Mouse (Mus musculus) heart, postnatal 36 days (tissue): ENCODE measurements around the gene Olfr231. TPM values are rescaled to one million over a fixed set of nuclear protein-coding genes. Genes with fewer than 3 reads are reported as not detected.

ENCODE experiments used
- DNase-seq, 2 experiments: peaks; one replicate each; pipeline ENCODE4 v3.0.0; 2021 to 2022
- intact Hi-C: fragments of 180-260 bp; cut with DNase I; formaldehyde crosslinking; loops from one replicate; pipeline ENCODE4 v1.15.1; 2025
- total RNA-seq, 2 experiments: library from RNA; stranded (reverse); gene quantifications; 2 replicates each; pipeline ENCODE4 v1.2.3; 2021

The Olfr231 gene
- total RNA-seq: not detected

GRCm38 (mm10) chr1:174121062-174121461 is at the start of gene Olfr231:
Gene Olfr231, minus strand, starts transcription at chr1:174121162.
- intact Hi-C loops: no loop called here
- DNase-seq: no peak

- intact Hi-C loops: no loop called here
- no peak for DNase-seq
These were observed 48.1 kb upstream of the Olfr231 start for GRCm38 (mm10) chr1:174169024-174169423.

GRCm38 (mm10) chr1:174159095-174159494 is 38.1 kb upstream of the Olfr231 start:
- intact Hi-C loops: no loop called here
- no peak for DNase-seq

- intact Hi-C loops: no loop called here
- no peak for DNase-seq
These were observed 37.5 kb upstream of the Olfr231 start for GRCm38 (mm10) chr1:174158512-174158911.

GRCm38 (mm10) chr1:174157622-174158021 is 36.7 kb upstream of the Olfr231 start:
- intact Hi-C loops: no loop called here
- no peak for DNase-seq

- intact Hi-C loops: no loop called here
- no peak for DNase-seq
These were observed 34.4 kb upstream of the Olfr231 start, which contains the start of gene Olfr420 for GRCm38 (mm10) chr1:174155333-174155732. Gene Olfr420, plus strand, starts transcription at chr1:174155633.

- intact Hi-C loops: no loop called here
- no peak for DNase-seq
These were observed 28.3 kb upstream of the Olfr231 start for GRCm38 (mm10) chr1:174149289-174149688.

GRCm38 (mm10) chr1:174146696-174147095 is 25.7 kb upstream of the Olfr231 start:
- DNase-seq: no peak
- intact Hi-C loops: no loop called here

GRCm38 (mm10) chr1:174141384-174141783 is 20.4 kb upstream of the Olfr231 start:
- DNase-seq: no peak
- intact Hi-C loops: no loop called here

- DNase-seq: no peak
- intact Hi-C loops: no loop called here
These were observed 11.0 kb upstream of the Olfr231 start for GRCm38 (mm10) chr1:174131999-174132398.

- intact Hi-C loops: no loop called here
- no peak for DNase-seq
These were observed 10.3 kb upstream of the Olfr231 start, which contains the start of gene Olfr424 for GRCm38 (mm10) chr1:174131217-174131616. Gene Olfr424, plus strand, starts transcription at chr1:174131517.

GRCm38 (mm10) chr1:174103735-174104134 is 17.2 kb downstream of the Olfr231 start:
- DNase-seq: no peak
- intact Hi-C loops: loop anchor here (1.0 to 10.0 kb wide), 2 partner anchors 249 to 647 kb away; no protein-coding TSS in a partner anchor

GRCm38 (mm10) chr1:174096591-174096990 is 24.4 kb downstream of the Olfr231 start, which contains the start of gene Olfr427:
Gene Olfr427, plus strand, starts transcription at chr1:174096891.
- intact Hi-C loops: no loop called here
- no peak for DNase-seq

GRCm38 (mm10) chr1:174084031-174084430 is 36.9 kb downstream of the Olfr231 start, which contains the start of gene Olfr429:
Gene Olfr429, plus strand, starts transcription at chr1:174084331.
- DNase-seq: no peak
- intact Hi-C loops: no loop called here

- no peak for DNase-seq
- intact Hi-C loops: no loop called here
These were observed 54.7 kb downstream of the Olfr231 start, which contains the start of gene Olfr430 for GRCm38 (mm10) chr1:174066305-174066704. Gene Olfr430, plus strand, starts transcription at chr1:174066605.

Other genes with a start within 250 kb of the Olfr231 start
- 1 to 10 TPM; 1.1 to 4.1 TPM for gene Ifi211, start 208.1 kb downstream of the Olfr231 start, total RNA-seq
- 10 to 100 TPM; 13.3 to 16.8 TPM for gene Mndal, start 178.7 kb downstream of the Olfr231 start, total RNA-seq
- 10 to 100 TPM; 10.8 to 21.2 TPM for gene Ifi203, start 178.5 kb downstream of the Olfr231 start, total RNA-seq
- gene Ifi202b, start 138.4 kb downstream of the Olfr231 start, total RNA-seq: not detected
- 10 to 100 TPM in 1 of 2 experiments, 1 to 10 TPM in 1; 6.7 to 18.7 TPM for gene Ifi205, start 89.4 kb downstream of the Olfr231 start, total RNA-seq
- not detected for gene Olfr433, start 80.5 kb downstream of the Olfr231 start, total RNA-seq
- gene Olfr432, start 72.0 kb downstream of the Olfr231 start, total RNA-seq: not detected
- not detected for gene Olfr430, start 54.6 kb downstream of the Olfr231 start, total RNA-seq
- gene Olfr429, start 36.8 kb downstream of the Olfr231 start, total RNA-seq: not detected
- gene Olfr427, start 24.3 kb downstream of the Olfr231 start, total RNA-seq: not detected
- not detected for gene Olfr424, start 10.4 kb upstream of the Olfr231 start, total RNA-seq
- not detected for gene Olfr420, start 34.5 kb upstream of the Olfr231 start, total RNA-seq
- 10 to 100 TPM in 1 of 2 experiments, 1 to 10 TPM in 1; 9.2 to 12.0 TPM for gene Spta1, start 51.6 kb upstream of the Olfr231 start, total RNA-seq
- gene Olfr419, start 130.9 kb upstream of the Olfr231 start, total RNA-seq: not detected
- not detected for gene Mptx1, start 209.4 kb upstream of the Olfr231 start, total RNA-seq
- not detected for gene Olfr417, start 244.0 kb upstream of the Olfr231 start, total RNA-seq